Mouse (Mus musculus) bone marrow macrophage, adult 2 months (primary cell): ENCODE results near the gene Tmem256. TPM values are rescaled to one million over a fixed set of nuclear protein-coding genes. Genes with fewer than 3 reads are reported as not detected.

Experiments
- H3K27ac ChIP-seq: 2 replicates; pipeline ENCODE4 v1.5.1; 2012; ENCODE audit warnings: low read depth, low read length; ENCODE audit not compliant: insufficient read depth
- H3K4me1 ChIP-seq: 2 replicates; pipeline ENCODE4 v1.6.1; 2012; ENCODE audit warnings: low read length; ENCODE audit not compliant: control insufficient read depth, insufficient read depth
- H3K4me3 ChIP-seq: 2 replicates; pipeline ENCODE4 v1.5.1; 2012; ENCODE audit warnings: mild to moderate bottlenecking, low read length, moderate library complexity; ENCODE audit not compliant: insufficient read depth
- CTCF ChIP-seq: IDR thresholded peaks from 2 replicates; pipeline ENCODE4 v1.5.1; 2012; ENCODE audit warnings: low read depth, mild to moderate bottlenecking, low read length, moderate library complexity
- POLR2A ChIP-seq: IDR thresholded peaks from 2 replicates; pipeline ENCODE4 v1.6.1; 2012; ENCODE audit warnings: mild to moderate bottlenecking, low read depth, low read length, borderline replicate concordance
- polyA plus RNA-seq: library from polyadenylated mRNA; stranded (reverse); fragments of >200 nt; gene quantifications from 2 replicates; pipeline ENCODE4 v1.2.4, GENCODE M21; 2012; ENCODE audit not compliant: missing spikeins, insufficient read depth, insufficient read length

Gene Tmem256
- 253 and 279 TPM in 2 replicates for polyA plus RNA-seq

GRCm38 (mm10) chr11:69837952-69838713 lies at the start of gene Tmem256:
Gene Tmem256, plus strand, starts transcription at chr11:69838514.
- TF ChIP-seq CTCF (no peak), POLR2A (no peak)
- Histone ChIP-seq H3K4me1 (peaks cover 10% of the 10 kb centered on the region), H3K4me3 (peak within 1 kb of the TSS; percentile 74), H3K27ac (peak within 1 kb of the TSS; percentile 62)

GRCm38 (mm10) chr11:69789431-69789830 lies 48.9 kb upstream of the Tmem256 start:
- no peak overlapping the region for H3K4me3 ChIP-seq
- no peak for TF ChIP-seq POLR2A
- TF ChIP-seq CTCF, result no peak
- peaks cover 17% of the 10 kb centered on the region for H3K4me1 ChIP-seq
- H3K27ac ChIP-seq, result no peak overlapping the region

- peaks cover 17% of the 10 kb centered on the region for H3K4me1 ChIP-seq
- no peak for TF ChIP-seq CTCF
- TF ChIP-seq POLR2A, result no peak
Observed at GRCm38 (mm10) chr11:69791420-69791819, 46.9 kb upstream of the Tmem256 start.

GRCm38 (mm10) chr11:69793429-69793828 lies 44.9 kb upstream of the Tmem256 start:
- TF ChIP-seq CTCF, result no peak
- TF ChIP-seq POLR2A, result no peak

More at GRCm38 (mm10) chr11:69791420-69791819, 46.9 kb upstream of the Tmem256 start:
- H3K27ac ChIP-seq, result no peak overlapping the region
- no peak overlapping the region for H3K4me3 ChIP-seq

GRCm38 (mm10) chr11:69795168-69795982 lies 42.9 kb upstream of the Tmem256 start, which contains the start of gene Chrnb1:
Gene Chrnb1, minus strand, starts transcription at chr11:69795943.
- TF ChIP-seq CTCF (no peak), POLR2A (no peak)
- peaks cover 37% of the 10 kb centered on the region for H3K4me1 ChIP-seq
- peak within 1 kb of the TSS; percentile 62 for H3K4me3 ChIP-seq
- peak within 1 kb of the TSS; percentile 28; the same call in 1 of the 2 replicates for H3K27ac ChIP-seq

More at GRCm38 (mm10) chr11:69793429-69793828, 44.9 kb upstream of the Tmem256 start:
- Histone ChIP-seq H3K27ac (no peak overlapping the region), H3K4me3 (no peak overlapping the region), H3K4me1 (peaks cover 28% of the 10 kb centered on the region)

GRCm38 (mm10) chr11:69795983-69796435 lies 42.3 kb upstream of the Tmem256 start:
- H3K4me1 ChIP-seq, result peaks cover 37% of the 10 kb centered on the region
- TF ChIP-seq CTCF (no peak), POLR2A (no peak)
- H3K4me3 ChIP-seq, result no peak overlapping the region; the same call in 1 of the 2 replicates
- H3K27ac ChIP-seq, result no peak overlapping the region

GRCm38 (mm10) chr11:69797924-69798323 lies 40.4 kb upstream of the Tmem256 start:
- Histone ChIP-seq H3K4me1 (peaks cover 35% of the 10 kb centered on the region), H3K27ac (peak overlapping the region; percentile 94), H3K4me3 (peak overlapping the region; percentile 75)
- TF ChIP-seq CTCF (no peak), POLR2A (no peak)

GRCm38 (mm10) chr11:69799394-69800137 lies 38.7 kb upstream of the Tmem256 start:
- Histone ChIP-seq H3K4me1 (peaks cover 29% of the 10 kb centered on the region), H3K4me3 (peak overlapping the region; percentile 75), H3K27ac (peak overlapping the region; percentile 94)
- TF ChIP-seq POLR2A (no peak), CTCF (0 out of 2 replicates have a peak, but pooled peaks have one; percentile 15)

GRCm38 (mm10) chr11:69800138-69800391 lies 38.2 kb upstream of the Tmem256 start:
- Histone ChIP-seq H3K27ac (peak overlapping the region; percentile 94), H3K4me3 (peak overlapping the region; percentile 75), H3K4me1 (peaks cover 26% of the 10 kb centered on the region)
- TF ChIP-seq POLR2A (no peak), CTCF (no peak)
